Mouse (Mus musculus): ENCODE measurements around the gene Brca2. TPM values are rescaled to one million over a fixed set of nuclear protein-coding genes. Genes with fewer than 3 reads are reported as not detected.

The Brca2 gene
- polyA plus RNA-seq, 1 experiment = 16.9 TPM

DNA sequence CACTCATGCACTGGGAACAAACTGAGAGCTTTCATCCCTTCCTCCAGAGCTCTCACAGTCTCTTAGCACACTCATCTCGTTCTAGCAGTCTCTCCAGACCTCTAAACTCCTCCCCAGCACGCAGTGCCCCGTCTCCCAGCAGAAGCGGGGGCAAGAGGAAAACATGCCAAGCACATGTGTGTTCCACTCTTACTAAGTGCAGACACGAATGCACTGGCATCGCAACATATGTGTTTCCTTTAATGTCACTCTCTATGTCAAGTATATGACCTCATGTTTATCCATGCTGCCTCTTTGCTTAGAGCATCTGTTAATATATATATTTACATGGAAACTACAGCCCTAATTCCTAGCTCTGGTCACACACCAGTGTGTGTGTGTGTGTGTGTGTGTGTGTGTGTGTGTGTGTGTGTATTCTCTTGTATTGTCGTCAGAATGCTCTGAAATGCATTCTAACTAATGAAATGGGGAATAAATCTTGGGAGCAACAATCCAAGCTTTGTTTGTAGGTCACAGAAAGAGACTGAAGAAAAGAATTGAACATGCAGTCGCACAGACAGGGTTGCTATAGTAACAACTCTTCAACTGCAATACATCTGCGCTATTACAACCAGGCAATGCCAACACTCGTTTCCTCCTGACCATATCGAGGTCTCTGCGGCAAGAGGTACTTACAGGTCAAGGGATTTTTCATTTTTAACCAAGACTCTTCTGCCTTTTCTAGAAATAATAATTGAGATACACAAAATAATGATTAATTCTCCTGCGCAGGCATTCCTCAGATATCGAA lies 79.2 kb downstream of the Brca2 start:
- Histone ChIP-seq H3K4me3 (ENCODE audit: insufficient read depth, low read length) (no peak overlapping the region), H3K4me1 (ENCODE audit: control insufficient read depth, insufficient read depth, low read length) (no peaks in the 10 kb centered on the region), H3K27ac (ENCODE audit: insufficient read depth, low read length) (no peak overlapping the region)
- no peak for TF ChIP-seq POLR2A (IDR thresholded peaks at IDR 0.05; ENCODE audit: low read depth, low read length)
- TF ChIP-seq CTCF (IDR thresholded peaks at IDR 0.05; ENCODE audit: borderline replicate concordance, insufficient read depth, low read length) = no peak

- Histone ChIP-seq H3K4me1 (ENCODE audit: control insufficient read depth, insufficient read depth, low read length) (no peaks in the 10 kb centered on the region), H3K27ac (ENCODE audit: insufficient read depth, low read length) (no peak overlapping the region), H3K4me3 (ENCODE audit: insufficient read depth, low read length) (no peak overlapping the region)
- TF ChIP-seq CTCF (IDR thresholded peaks at IDR 0.05; ENCODE audit: borderline replicate concordance, insufficient read depth, low read length) (no peak), POLR2A (IDR thresholded peaks at IDR 0.05; ENCODE audit: low read depth, low read length) (no peak)
These were observed 83.7 kb downstream of the Brca2 start for GRCm38 (mm10) chr5:150606131-150606530.

- TF ChIP-seq POLR2A (IDR thresholded peaks at IDR 0.05; ENCODE audit: low read depth, low read length) (no peak), CTCF (IDR thresholded peaks at IDR 0.05; ENCODE audit: borderline replicate concordance, insufficient read depth, low read length) (no peak)
- no peak overlapping the region for H3K27ac ChIP-seq (ENCODE audit: insufficient read depth, low read length)
These were observed 85.2 kb downstream of the Brca2 start for GRCm38 (mm10) chr5:150607631-150608030.

GRCm38 (mm10) chr5:150611136-150611535 lies 88.7 kb downstream of the Brca2 start:
- no peak overlapping the region for H3K27ac ChIP-seq (ENCODE audit: insufficient read depth, low read length)
- H3K4me3 ChIP-seq (ENCODE audit: insufficient read depth, low read length) = no peak overlapping the region
- TF ChIP-seq CTCF (IDR thresholded peaks at IDR 0.05; ENCODE audit: borderline replicate concordance, insufficient read depth, low read length) = no peak
- no peak for TF ChIP-seq POLR2A (IDR thresholded peaks at IDR 0.05; ENCODE audit: low read depth, low read length)
- H3K4me1 ChIP-seq (ENCODE audit: control insufficient read depth, insufficient read depth, low read length) = peaks cover 7% of the 10 kb centered on the region; the same call in 1 of the 2 replicates

More at GRCm38 (mm10) chr5:150607631-150608030, 85.2 kb downstream of the Brca2 start:
- Histone ChIP-seq H3K4me3 (ENCODE audit: insufficient read depth, low read length) (no peak overlapping the region), H3K4me1 (ENCODE audit: control insufficient read depth, insufficient read depth, low read length) (peaks cover 7% of the 10 kb centered on the region; the same call in 1 of the 2 replicates)

GRCm38 (mm10) chr5:150611697-150612096 lies 89.3 kb downstream of the Brca2 start:
- TF ChIP-seq POLR2A (IDR thresholded peaks at IDR 0.05; ENCODE audit: low read depth, low read length) = no peak
- TF ChIP-seq CTCF (IDR thresholded peaks at IDR 0.05; ENCODE audit: borderline replicate concordance, insufficient read depth, low read length) = no peak
- Histone ChIP-seq H3K27ac (ENCODE audit: insufficient read depth, low read length) (no peak overlapping the region), H3K4me3 (ENCODE audit: insufficient read depth, low read length) (no peak overlapping the region), H3K4me1 (ENCODE audit: control insufficient read depth, insufficient read depth, low read length) (peaks cover 7% of the 10 kb centered on the region; the same call in 1 of the 2 replicates)

GRCm38 (mm10) chr5:150614054-150614453 lies 91.6 kb downstream of the Brca2 start:
- TF ChIP-seq CTCF (IDR thresholded peaks at IDR 0.05; ENCODE audit: borderline replicate concordance, insufficient read depth, low read length) (no peak), POLR2A (IDR thresholded peaks at IDR 0.05; ENCODE audit: low read depth, low read length) (no peak)
- peaks cover 7% of the 10 kb centered on the region; the same call in 1 of the 2 replicates for H3K4me1 ChIP-seq (ENCODE audit: control insufficient read depth, insufficient read depth, low read length)

DNA sequence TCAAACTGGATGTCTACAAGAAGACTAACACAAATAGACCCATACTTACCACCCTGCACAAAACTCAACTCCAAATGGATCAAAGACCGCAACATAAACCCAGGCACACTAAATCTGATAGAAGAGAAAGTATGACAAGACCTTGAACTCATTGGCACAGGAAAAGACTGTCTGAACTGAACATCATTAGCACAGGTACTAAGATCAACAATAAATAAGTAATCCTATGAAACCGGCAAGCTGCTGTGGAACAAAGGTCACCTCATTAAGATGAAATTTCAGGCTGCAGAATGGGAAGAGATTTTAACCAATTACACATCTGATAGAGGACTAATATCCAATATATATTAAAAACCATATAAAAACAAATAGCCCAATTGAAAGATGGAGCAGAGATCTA lies 93.8 kb downstream of the Brca2 start:
- H3K4me1 ChIP-seq (ENCODE audit: control insufficient read depth, insufficient read depth, low read length) = peaks cover 7% of the 10 kb centered on the region; the same call in 1 of the 2 replicates
- TF ChIP-seq POLR2A (IDR thresholded peaks at IDR 0.05; ENCODE audit: low read depth, low read length) = no peak
- TF ChIP-seq CTCF (IDR thresholded peaks at IDR 0.05; ENCODE audit: borderline replicate concordance, insufficient read depth, low read length) = no peak
- no peak overlapping the region for H3K27ac ChIP-seq (ENCODE audit: insufficient read depth, low read length)
- H3K4me3 ChIP-seq (ENCODE audit: insufficient read depth, low read length) = no peak overlapping the region

More at GRCm38 (mm10) chr5:150614054-150614453, 91.6 kb downstream of the Brca2 start:
- no peak overlapping the region for H3K27ac ChIP-seq (ENCODE audit: insufficient read depth, low read length)
- H3K4me3 ChIP-seq (ENCODE audit: insufficient read depth, low read length) = no peak overlapping the region

- no peak overlapping the region for H3K4me3 ChIP-seq (ENCODE audit: insufficient read depth, low read length)
- TF ChIP-seq CTCF (IDR thresholded peaks at IDR 0.05; ENCODE audit: borderline replicate concordance, insufficient read depth, low read length) = no peak
- TF ChIP-seq POLR2A (IDR thresholded peaks at IDR 0.05; ENCODE audit: low read depth, low read length) = no peak
- H3K4me1 ChIP-seq (ENCODE audit: control insufficient read depth, insufficient read depth, low read length) = peaks cover 3% of the 10 kb centered on the region; the same call in 1 of the 2 replicates
- no peak overlapping the region for H3K27ac ChIP-seq (ENCODE audit: insufficient read depth, low read length)
These were observed 94.3 kb downstream of the Brca2 start for GRCm38 (mm10) chr5:150616731-150617130.

DNA sequence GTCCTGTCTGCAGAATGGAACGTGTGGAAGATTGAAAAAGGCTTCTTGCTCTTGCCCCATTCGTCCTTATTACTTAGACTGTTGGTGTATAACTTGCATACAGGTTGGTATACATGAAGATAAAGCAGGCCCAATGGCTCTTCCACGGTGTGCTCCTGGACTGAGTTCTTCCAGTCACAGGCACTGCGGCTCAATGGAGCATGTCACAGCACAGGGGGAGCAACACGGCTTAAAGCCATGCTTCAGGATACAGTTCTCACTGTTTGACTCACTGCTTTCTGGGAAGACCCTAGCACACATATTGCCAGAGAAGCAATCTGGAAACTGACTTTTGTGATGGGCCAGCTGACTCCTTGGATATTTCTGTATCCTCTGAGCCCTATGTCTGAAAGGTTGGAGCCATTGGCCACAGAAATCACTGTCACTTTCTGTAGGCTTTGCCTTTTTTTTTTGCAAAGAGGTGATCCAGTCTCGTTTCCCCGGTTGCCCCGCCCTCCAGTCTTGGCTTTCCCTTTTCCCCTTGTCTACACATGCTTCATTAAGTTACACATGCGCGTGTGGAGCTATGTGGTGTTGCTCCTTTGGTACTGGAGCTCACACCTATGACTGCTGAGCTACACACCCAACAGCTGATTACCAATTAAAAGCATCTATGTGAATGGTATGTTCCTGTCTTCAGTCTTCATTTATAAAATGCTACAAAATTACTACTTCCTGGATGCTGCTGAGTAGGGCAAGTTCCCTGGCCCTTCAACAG lies 96.3 kb downstream of the Brca2 start:
- Histone ChIP-seq H3K27ac (ENCODE audit: insufficient read depth, low read length) (no peak overlapping the region), H3K4me3 (ENCODE audit: insufficient read depth, low read length) (no peak overlapping the region), H3K4me1 (ENCODE audit: control insufficient read depth, insufficient read depth, low read length) (no peaks in the 10 kb centered on the region)
- TF ChIP-seq CTCF (IDR thresholded peaks at IDR 0.05; ENCODE audit: borderline replicate concordance, insufficient read depth, low read length) (no peak), POLR2A (IDR thresholded peaks at IDR 0.05; ENCODE audit: low read depth, low read length) (no peak)

Other genes starting within 250 kb of the Brca2 start
- gene Zar1l, start 4.5 kb upstream of the Brca2 start, polyA plus RNA-seq (2011; ENCODE audit: insufficient read length, low read depth, missing spikeins) = not detected in 2 replicates
- 0.86 and 1.1 TPM in 2 replicates for gene N4bp2l1, start 74.6 kb downstream of the Brca2 start, polyA plus RNA-seq (2011; ENCODE audit: insufficient read length, low read depth, missing spikeins)
- 74.0 and 100.0 TPM in 2 replicates for gene N4bp2l2, start 143.6 kb downstream of the Brca2 start, polyA plus RNA-seq (2011; ENCODE audit: insufficient read length, low read depth, missing spikeins)
- gene Pds5b, start 151.1 kb downstream of the Brca2 start, polyA plus RNA-seq (2011; ENCODE audit: insufficient read length, low read depth, missing spikeins) = 38.0 and 50.7 TPM in 2 replicates